Mouse (Mus musculus) heart, postnatal 10 days (tissue): ENCODE measurements around the gene Mapk3. TPM values are rescaled to one million over a fixed set of nuclear protein-coding genes. Genes with fewer than 3 reads are reported as not detected.

ENCODE experiments used
- DNase-seq, 2 experiments: peaks; one replicate each; pipeline ENCODE4 v3.0.0; 2021
- intact Hi-C: fragments of 180-260 bp; cut with DNase I; formaldehyde crosslinking; loops from one replicate; pipeline ENCODE4 v1.15.1; 2025
- total RNA-seq, 2 experiments: library from RNA; stranded (reverse); gene quantifications; 2 replicates each; pipeline ENCODE4 v1.2.3; 2021

Mapk3 gene
- total RNA-seq, 2 experiments from 2014 or later = 97.7 to 103 TPM

GRCm38 (mm10) chr7:126799468-126800268 lies 40.3 kb downstream of the Mapk3 start:
- DNase-seq = no peak
- intact Hi-C loops = no loop called here

DNA sequence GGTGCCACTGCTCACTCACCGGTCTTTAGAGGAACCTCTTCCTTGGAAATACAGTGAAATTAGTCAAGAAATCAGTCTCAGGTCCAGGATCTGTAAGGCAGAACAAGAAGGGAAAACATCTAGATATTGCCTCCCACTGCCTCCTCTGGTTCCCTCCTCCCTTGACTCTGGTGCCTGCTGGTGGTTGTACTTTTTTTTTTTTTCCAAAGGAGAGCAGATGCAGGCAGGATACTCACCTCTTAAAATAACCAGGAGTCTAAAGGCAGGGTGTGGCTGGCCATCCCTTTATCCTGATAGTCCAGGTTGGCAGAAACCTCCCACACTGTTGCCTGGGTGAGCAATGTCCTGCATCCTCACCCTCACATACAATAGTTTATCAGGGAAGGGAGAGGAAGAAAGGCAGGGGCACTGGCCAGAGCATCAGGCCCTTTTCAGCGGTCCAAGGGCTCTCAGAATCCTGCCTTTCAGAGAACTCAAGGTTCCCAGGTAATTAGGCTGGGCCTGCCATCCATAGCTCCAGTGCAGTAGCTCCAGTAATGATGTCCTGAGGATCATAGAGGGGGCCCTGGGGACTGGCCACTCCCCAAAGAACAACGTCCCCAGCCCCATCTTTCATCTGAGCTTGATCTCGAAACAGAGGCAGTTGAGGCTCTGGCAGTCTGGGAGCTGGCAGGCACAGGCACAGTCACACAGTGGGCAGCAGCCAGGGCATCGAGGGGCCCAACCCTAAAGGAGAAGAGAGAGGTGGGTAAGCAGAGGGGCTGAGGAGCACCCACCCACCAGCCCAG lies 41.1 kb downstream of the Mapk3 start:
- intact Hi-C loops = no loop called here
- DNase-seq = no peak

DNA sequence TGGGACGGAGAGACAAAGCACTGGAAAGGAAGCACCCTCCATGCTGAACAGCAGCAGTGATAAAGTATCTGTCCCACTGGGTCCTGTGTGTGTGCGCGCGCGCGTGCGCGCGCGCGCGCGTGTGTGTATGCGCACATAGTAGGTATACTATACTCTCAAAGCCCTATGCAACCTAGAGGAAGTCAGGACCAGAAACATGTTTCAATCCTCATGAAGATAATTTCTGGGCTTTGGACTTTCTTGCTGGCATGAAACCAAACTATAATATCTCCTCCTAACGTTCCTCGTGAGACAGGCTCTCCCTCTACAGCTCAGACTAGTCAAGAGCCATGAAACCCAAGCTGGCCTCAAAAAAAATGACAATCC lies 41.6 kb downstream of the Mapk3 start:
- DNase-seq = no peak
- intact Hi-C loops = no loop called here

DNA sequence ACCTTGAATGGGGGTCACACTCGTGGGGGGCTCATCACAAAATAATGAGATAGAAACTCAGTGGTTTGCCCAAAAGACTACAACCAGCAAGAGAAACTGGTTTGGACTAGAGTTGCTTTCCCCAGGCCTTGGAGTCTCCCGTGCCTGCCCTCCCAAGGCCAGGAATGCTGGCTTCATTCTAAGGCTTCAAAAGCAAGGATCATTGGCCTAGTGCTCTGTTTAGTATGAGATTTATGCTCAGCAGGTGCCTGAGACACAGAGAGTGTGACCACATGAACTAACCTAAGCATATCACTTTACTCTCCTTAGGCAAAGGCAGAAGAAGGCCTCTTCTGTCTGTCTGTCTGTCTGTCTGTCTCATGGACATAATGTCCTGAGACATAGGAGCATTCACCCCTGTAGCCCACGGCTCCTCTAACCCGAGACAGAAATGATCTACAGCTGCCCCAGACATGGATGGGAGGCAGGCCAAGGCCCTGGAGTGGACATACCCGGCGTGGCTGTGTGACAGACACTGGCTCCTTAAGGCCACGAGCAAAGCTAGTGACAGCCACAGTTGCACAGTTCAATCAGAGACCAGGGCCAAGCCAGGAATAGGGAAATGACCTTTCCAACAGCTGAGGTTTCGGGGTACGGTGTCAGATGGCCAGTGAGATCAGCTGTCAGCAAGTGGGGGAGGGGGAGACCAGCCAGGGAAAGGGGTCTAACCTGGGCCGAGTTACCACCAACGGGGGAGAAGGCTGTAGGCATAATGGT lies 42.9 kb downstream of the Mapk3 start:
- intact Hi-C loops = no loop called here
- no peak for DNase-seq

- intact Hi-C loops = no loop called here
Observed at GRCm38 (mm10) chr7:126803181-126803580, 43.8 kb downstream of the Mapk3 start.

DNA sequence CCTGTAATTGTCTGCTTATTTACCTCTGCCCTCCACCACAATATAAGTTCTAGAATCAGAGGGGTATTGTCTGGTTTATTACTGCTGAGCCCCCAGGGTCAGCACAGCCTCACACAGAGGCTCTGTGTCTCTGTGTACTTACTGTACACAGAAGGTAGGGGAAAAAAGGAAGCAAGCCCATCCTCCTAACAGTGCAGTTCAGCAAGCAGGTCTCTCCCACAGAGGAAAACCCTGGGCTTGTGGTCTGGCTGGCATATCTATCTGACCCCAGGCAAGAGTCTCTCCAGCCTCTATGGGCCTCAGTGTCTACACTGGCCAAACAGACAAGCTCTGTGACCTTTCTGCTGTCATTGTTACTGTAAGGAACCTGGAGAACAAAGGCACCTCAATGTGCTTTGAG lies 44.4 kb downstream of the Mapk3 start:
- no peak for DNase-seq
- intact Hi-C loops = no loop called here

More at GRCm38 (mm10) chr7:126803181-126803580, 43.8 kb downstream of the Mapk3 start:
- DNase-seq = no peak

- DNase-seq = no peak
- intact Hi-C loops = no loop called here
Observed at GRCm38 (mm10) chr7:126806956-126807355, 47.6 kb downstream of the Mapk3 start.

- intact Hi-C loops = no loop called here
- DNase-seq = no peak
Observed at GRCm38 (mm10) chr7:126807405-126807804, 48.0 kb downstream of the Mapk3 start.

GRCm38 (mm10) chr7:126808703-126809455 lies 49.5 kb downstream of the Mapk3 start:
- peak; percentile 93 to 94 for DNase-seq

DNA sequence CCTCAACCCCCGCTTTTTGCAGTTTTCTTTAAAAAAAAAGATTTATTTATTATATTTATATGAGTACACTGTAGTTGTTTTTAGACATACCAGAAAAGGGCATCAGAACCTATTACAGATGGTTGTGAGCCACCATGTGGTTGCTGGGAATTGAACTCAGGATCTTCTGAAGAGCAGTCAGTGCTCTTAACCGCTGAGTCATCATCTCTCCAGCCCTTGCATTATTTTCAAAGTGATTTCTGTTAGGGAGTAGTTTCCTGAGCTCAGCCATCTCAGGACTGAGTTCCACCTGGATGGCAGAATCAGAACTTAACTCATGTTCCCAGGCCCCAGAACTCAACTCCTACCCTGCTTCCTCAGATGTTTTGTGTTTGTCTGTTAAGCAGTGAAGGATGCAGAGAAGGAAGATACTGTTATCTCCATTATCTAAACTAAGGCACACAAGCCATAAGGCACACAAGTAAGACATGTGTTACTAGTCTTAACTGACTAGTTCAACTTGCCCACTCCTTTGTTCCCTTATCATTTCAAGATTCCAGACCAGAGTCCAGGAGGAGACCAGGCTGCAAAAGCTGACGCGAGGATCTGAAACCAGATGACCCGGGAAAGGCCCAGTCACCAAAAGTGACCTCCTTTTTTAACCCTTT lies 50.4 kb downstream of the Mapk3 start:
- intact Hi-C loops = no loop called here
- DNase-seq = no peak

More at GRCm38 (mm10) chr7:126808703-126809455, 49.5 kb downstream of the Mapk3 start:
- intact Hi-C loops = no loop called here

Other genes starting within 250 kb of the Mapk3 start
- gene Eif3c, start 193.2 kb upstream of the Mapk3 start, total RNA-seq = 100 to 1,000 TPM; 149 to 159 TPM
- gene Apobr, start 174.7 kb upstream of the Mapk3 start, total RNA-seq = under 1 TPM; 0.69 to 0.81 TPM
- 10 to 100 TPM; 14.7 to 16.6 TPM for gene Cln3, start 173.8 kb upstream of the Mapk3 start, total RNA-seq
- not detected for gene Il27, start 164.7 kb upstream of the Mapk3 start, total RNA-seq
- 10 to 100 TPM in 1 of 2 experiments, 1 to 10 TPM in 1; 7.2 to 10.5 TPM for gene Nupr1, start 128.7 kb upstream of the Mapk3 start, total RNA-seq
- gene Sgf29, start 110.3 kb upstream of the Mapk3 start, total RNA-seq = 10 to 100 TPM; 26.0 to 32.0 TPM
- gene Sult1a1, start 83.2 kb upstream of the Mapk3 start, total RNA-seq = 10 to 100 TPM; 12.0 to 32.5 TPM
- 10 to 100 TPM; 50.7 to 59.8 TPM for gene Bola2, start 64.2 kb upstream of the Mapk3 start, total RNA-seq
- 1 to 10 TPM; 6.1 to 8.0 TPM for gene Slx1b, start 63.8 kb upstream of the Mapk3 start, total RNA-seq
- gene Coro1a, start 51.8 kb upstream of the Mapk3 start, total RNA-seq = 10 to 100 TPM; 12.7 to 14.6 TPM
- gene Gdpd3, start 6.7 kb downstream of the Mapk3 start, total RNA-seq = 1 to 10 TPM; 3.6 to 4.6 TPM
- gene Ypel3, start 17.4 kb downstream of the Mapk3 start, total RNA-seq = 10 to 100 TPM; 61.9 to 71.7 TPM
- gene Tbx6, start 21.9 kb downstream of the Mapk3 start, total RNA-seq = under 1 TPM; 0.29 to 0.35 TPM
- gene Ppp4c, start 32.9 kb downstream of the Mapk3 start, total RNA-seq = 10 to 100 TPM; 53.2 to 58.2 TPM
- gene Fam57b, start 38.1 kb downstream of the Mapk3 start, total RNA-seq = 10 to 100 TPM; 10.1 to 11.0 TPM
- gene 4930451I11Rik, start 72.0 kb downstream of the Mapk3 start, total RNA-seq = not detected
- gene Doc2a, start 87.8 kb downstream of the Mapk3 start, total RNA-seq = not detected
- 10 to 100 TPM; 10.3 to 13.8 TPM for gene Hirip3, start 102.4 kb downstream of the Mapk3 start, total RNA-seq
- 10 to 100 TPM; 23.8 to 30.0 TPM for gene Ino80e, start 102.8 kb downstream of the Mapk3 start, total RNA-seq
- 10 to 100 TPM; 65.6 to 65.7 TPM for gene Taok2, start 125.1 kb downstream of the Mapk3 start, total RNA-seq
- 10 to 100 TPM; 16.3 to 17.6 TPM for gene Tmem219, start 163.3 kb downstream of the Mapk3 start, total RNA-seq
- 1 to 10 TPM; 7.7 to 9.7 TPM for gene Kctd13, start 169.3 kb downstream of the Mapk3 start, total RNA-seq
- not detected for gene Asphd1, start 190.0 kb downstream of the Mapk3 start, total RNA-seq
- gene Sez6l2, start 191.0 kb downstream of the Mapk3 start, total RNA-seq = 10 to 100 TPM; 23.3 to 30.4 TPM
- 10 to 100 TPM; 73.8 to 82.0 TPM for gene Cdipt, start 216.3 kb downstream of the Mapk3 start, total RNA-seq
- under 1 TPM; 0.47 to 0.84 TPM for gene Cdiptos, start 216.5 kb downstream of the Mapk3 start, total RNA-seq